Mouse (Mus musculus) embryonic fibroblast, embryonic 13.5 days (primary cell): ENCODE results near the gene Lyrm1.

Source experiments
- CTCF ChIP-seq: IDR thresholded peaks from 2 replicates; pipeline ENCODE4 v1.5.1; 2011; ENCODE audit warnings: mild to moderate bottlenecking, control low read depth, low read length, moderate library complexity, borderline replicate concordance; ENCODE audit not compliant: insufficient read depth
- POLR2A ChIP-seq: IDR thresholded peaks from 2 replicates; pipeline ENCODE4 v1.6.1; 2011; ENCODE audit warnings: low read depth, mild to moderate bottlenecking, control low read depth, low read length, moderate library complexity

- TF ChIP-seq POLR2A: no peak
- no peak for TF ChIP-seq CTCF
Measured at GRCm38 (mm10) chr7:119872204-119872603, 23.5 kb upstream of the Lyrm1 start.
